Mouse (Mus musculus): Measurements from ENCODE around the gene Omg.

Gene Omg

GRCm38 (mm10) chr11:79515798-79516197 is 11.9 kb upstream of the Omg start:
- in situ Hi-C loops (cut with MboI, MseI): no loop called here

- in situ Hi-C loops (cut with MboI, MseI): no loop called here
These were observed 11.4 kb upstream of the Omg start for GRCm38 (mm10) chr11:79515331-79515730.

- in situ Hi-C loops (cut with MboI, MseI): no loop called here
These were observed 8.1 kb upstream of the Omg start for GRCm38 (mm10) chr11:79511970-79512369.

- in situ Hi-C loops (cut with MboI, MseI): loop anchor here (10.0 kb wide), 1 partner anchor 340 kb away; no protein-coding TSS in a partner anchor
These were observed 622 bp upstream of the Omg start for GRCm38 (mm10) chr11:79504506-79504905.

GRCm38 (mm10) chr11:79502917-79503316 is 967 bp downstream of the Omg start:
- in situ Hi-C loops (cut with MboI, MseI): loop anchor here (10.0 kb wide), 1 partner anchor 338 kb away; no protein-coding TSS in a partner anchor

GRCm38 (mm10) chr11:79494976-79495800 is 8.7 kb downstream of the Omg start:
- in situ Hi-C loops (cut with MboI, MseI): loop anchor here (10.0 kb wide), 1 partner anchor 80 kb away; no protein-coding TSS in a partner anchor

GRCm38 (mm10) chr11:79484721-79485120 is 19.2 kb downstream of the Omg start:
- in situ Hi-C loops (cut with MboI, MseI): no loop called here

GRCm38 (mm10) chr11:79483876-79484528 is 19.9 kb downstream of the Omg start:
- in situ Hi-C loops (cut with MboI, MseI): no loop called here

- in situ Hi-C loops (cut with MboI, MseI): no loop called here
These were observed 20.5 kb downstream of the Omg start for GRCm38 (mm10) chr11:79483392-79483791.

GRCm38 (mm10) chr11:79468097-79468496 is 35.8 kb downstream of the Omg start:
- in situ Hi-C loops (cut with MboI, MseI): no loop called here

- in situ Hi-C loops (cut with MboI, MseI): no loop called here
These were observed 43.0 kb downstream of the Omg start for GRCm38 (mm10) chr11:79460756-79461450.

- in situ Hi-C loops (cut with MboI, MseI): no loop called here
These were observed 44.0 kb downstream of the Omg start for GRCm38 (mm10) chr11:79459846-79460245.

- in situ Hi-C loops (cut with MboI, MseI): no loop called here
These were observed 46.0 kb downstream of the Omg start for GRCm38 (mm10) chr11:79457928-79458327.

GRCm38 (mm10) chr11:79452966-79453365 is 50.9 kb downstream of the Omg start:
- in situ Hi-C loops (cut with MboI, MseI): no loop called here
